Mouse (Mus musculus) ES-E14 (cell line): ENCODE results near the gene Elane. TPM values are rescaled to one million over a fixed set of nuclear protein-coding genes. Genes with fewer than 3 reads are reported as not detected.

Experiments used
- DNase-seq: peaks from one replicate; pipeline ENCODE4 v3.0.0-alpha.2; 2013; ENCODE audit warnings: low read depth, low spot score
- H3K27ac ChIP-seq: 2 replicates; pipeline ENCODE4 v1.5.1; 2012; ENCODE audit warnings: low read depth, mild to moderate bottlenecking, low read length, moderate library complexity, mixed read lengths; ENCODE audit not compliant: poor library complexity, insufficient read depth, severe bottlenecking
- H3K36me3 ChIP-seq: 2 replicates; pipeline ENCODE4 v1.6.1; 2012; ENCODE audit warnings: mild to moderate bottlenecking, low read length, moderate library complexity, mixed read lengths; ENCODE audit not compliant: control insufficient read depth, poor library complexity, insufficient read depth, severe bottlenecking
- H3K4me1 ChIP-seq, 2 experiments: fragments of 150-350 bp in 1 of 2; sonication (generic) in 1 of 2; 2 replicates each; pipeline ENCODE4 v1.6.1; 2012; ENCODE audit warnings: low read length in 2 of 2, mild to moderate bottlenecking in 1 of 2, mixed read lengths in 1 of 2; ENCODE audit not compliant: control insufficient read depth in 2 of 2, insufficient read depth in 2 of 2, poor library complexity in 1 of 2
- H3K4me3 ChIP-seq, 2 experiments: fragments of 150-350 bp in 1 of 2; sonication (generic) in 1 of 2; 2 replicates each; pipeline ENCODE4 v1.5.1; 2012; ENCODE audit warnings: low read length in 2 of 2, low read depth in 1 of 2, mild to moderate bottlenecking in 1 of 2, mixed read lengths in 1 of 2; ENCODE audit not compliant: insufficient read depth in 1 of 2, poor library complexity in 1 of 2, severe bottlenecking in 1 of 2
- H3K9ac ChIP-seq: 2 replicates; pipeline ENCODE4 v1.6.1; 2012; ENCODE audit warnings: low read depth, mild to moderate bottlenecking, low read length, mixed read lengths; ENCODE audit not compliant: poor library complexity, insufficient read depth, severe bottlenecking
- H3K9me3 ChIP-seq: fragments of 150-350 bp; sonication (generic); 2 replicates; pipeline ENCODE4 v1.6.1; 2012; ENCODE audit warnings: low read depth, mild to moderate bottlenecking, low read length; ENCODE audit not compliant: control insufficient read depth, insufficient read depth
- CHD2 ChIP-seq: IDR thresholded peaks from 2 replicates; pipeline ENCODE4 v1.6.1; 2014; ENCODE audit warnings: mild to moderate bottlenecking, low read depth, low read length, inconsistent platforms
- HCFC1 ChIP-seq: IDR thresholded peaks from 2 replicates; pipeline ENCODE4 v1.6.1; 2012; ENCODE audit warnings: low read length, inconsistent platforms, borderline replicate concordance; ENCODE audit not compliant: insufficient read depth
- MAFK ChIP-seq: IDR thresholded peaks from 2 replicates; pipeline ENCODE4 v1.6.1; 2014; ENCODE audit warnings: mild to moderate bottlenecking, low read depth, low read length, inconsistent platforms; ENCODE audit not compliant: insufficient read depth
- ZC3H11A ChIP-seq: IDR thresholded peaks from 2 replicates; pipeline ENCODE4 v1.6.1; 2012; ENCODE audit warnings: low read depth, mild to moderate bottlenecking, inconsistent platforms, low read length, borderline replicate concordance
- ZNF384 ChIP-seq: IDR thresholded peaks from 2 replicates; pipeline ENCODE4 v1.6.1; 2012; ENCODE audit warnings: low read depth, low read length, inconsistent platforms
- in situ Hi-C, 2 experiments: fragments of 600-800 bp; cut with MboI; formaldehyde crosslinking; loops; one replicate each; pipeline ENCODE4 v1.15.1; 2025; ENCODE audit warnings: low sequenced_read_pairs in 2 of 2, inconsistent platforms in 1 of 2; ENCODE audit not compliant: unreplicated experiment in 2 of 2
- total RNA-seq: library from RNA; depleted of rRNA; stranded (reverse); fragments of 300-350 nt; gene quantifications from 2 replicates; pipeline ENCODE4 v1.2.3, GENCODE M21; 2012

Elane gene
- total RNA-seq, 1 experiment = not detected

- peaks cover 26% of the 10 kb centered on the region for H3K36me3 ChIP-seq
- no peak for DNase-seq
- TF ChIP-seq ZNF384 (peak; percentile 69), ZC3H11A (no peak), MAFK (no peak)
- H3K9ac ChIP-seq = peak overlapping the region; percentile 91
- peaks cover 0 to 33% of the 10 kb centered on the region in 2 experiments; a peak in 3 of 4 replicates for H3K4me1 ChIP-seq
- in situ Hi-C loops = no loop called here
- no peaks in the 10 kb centered on the region for H3K9me3 ChIP-seq
- peak overlapping the region; percentile 97 for H3K27ac ChIP-seq
- H3K4me3 ChIP-seq = peak overlapping the region; percentile 69 to 70
Measured at GRCm38 (mm10) chr10:79853392-79853791, 32.7 kb upstream of the Elane start.

GRCm38 (mm10) chr10:79853860-79854795, 31.9 kb upstream of the Elane start, which contains the start of gene Ptbp1:
Ptbp1 (plus strand) TSS chr10:79854427.
- Histone ChIP-seq H3K9ac (peak within 1 kb of the TSS; percentile 98), H3K9me3 (no peaks in the 10 kb centered on the region), H3K4me1 (peaks cover 0 to 34% of the 10 kb centered on the region in 2 experiments; a peak in 3 of 4 replicates), H3K27ac (peak within 1 kb of the TSS; percentile 99), H3K4me3 (peak within 1 kb of the TSS; percentile 94 to 95), H3K36me3 (peaks cover 33% of the 10 kb centered on the region)
- TF ChIP-seq HCFC1 (peak; percentile 84), ZC3H11A (no peak), CHD2 (peak; percentile 89), MAFK (no peak)
- peak; percentile 100 for DNase-seq
- in situ Hi-C loops = no loop called here

GRCm38 (mm10) chr10:79854801-79855541, 31.1 kb upstream of the Elane start:
- TF ChIP-seq HCFC1 (peak; percentile 47; the same call in 1 of the 2 replicates), MAFK (no peak)
- H3K36me3 ChIP-seq = peaks cover 42% of the 10 kb centered on the region

GRCm38 (mm10) chr10:79855558-79856184, 30.4 kb upstream of the Elane start:
- peaks cover 49% of the 10 kb centered on the region for H3K36me3 ChIP-seq
- no peak for TF ChIP-seq CHD2
- no peak for TF ChIP-seq ZNF384
- no peak for TF ChIP-seq ZC3H11A
- TF ChIP-seq MAFK = no peak
- TF ChIP-seq HCFC1 = no peak; the same call in 1 of the 2 replicates

More at GRCm38 (mm10) chr10:79854801-79855541, 31.1 kb upstream of the Elane start:
- Histone ChIP-seq H3K4me3 (peak overlapping the region; percentile 94 to 95), H3K4me1 (peaks cover 0 to 38% of the 10 kb centered on the region in 2 experiments; a peak in 3 of 4 replicates), H3K27ac (peak overlapping the region; percentile 99), H3K9me3 (no peaks in the 10 kb centered on the region), H3K9ac (peak overlapping the region; percentile 98)
- DNase-seq = no peak
- in situ Hi-C loops = no loop called here

More at GRCm38 (mm10) chr10:79855558-79856184, 30.4 kb upstream of the Elane start:
- H3K9ac ChIP-seq = peak overlapping the region; percentile 98
- H3K27ac ChIP-seq = peak overlapping the region; percentile 99; the same call in 1 of the 2 replicates
- no peak for DNase-seq
- H3K9me3 ChIP-seq = no peaks in the 10 kb centered on the region
- H3K4me3 ChIP-seq = peak overlapping the region; percentile 94 to 95
- H3K4me1 ChIP-seq = peaks cover 0 to 37% of the 10 kb centered on the region in 2 experiments; a peak in 3 of 4 replicates
- in situ Hi-C loops = no loop called here
